Mouse (Mus musculus) liver, adult 2 months (tissue): Measurements from ENCODE around the gene Mcf2l. TPM values are rescaled to one million over a fixed set of nuclear protein-coding genes. Genes with fewer than 3 reads are reported as not detected.

Experiments
- DNase-seq: peaks from one replicate; pipeline ENCODE4 v3.0.0-alpha.2; 2011; ENCODE audit warnings: low read depth, low spot score; ENCODE audit errors: extremely low read depth
- H3K27ac ChIP-seq: fragments of 200-500 bp; replicated peaks from 2 replicates; pipeline ENCODE4 v1.5.1; 2012; ENCODE audit warnings: low read depth, mild to moderate bottlenecking, control low read depth, inconsistent platforms, low read length; ENCODE audit not compliant: insufficient read depth
- H3K27me3 ChIP-seq: fragments of 200-500 bp; 2 replicates; pipeline ENCODE4 v1.6.1; 2012; ENCODE audit warnings: mild to moderate bottlenecking, moderate library complexity, low read length, inconsistent platforms; ENCODE audit not compliant: control insufficient read depth, insufficient read depth
- H3K36me3 ChIP-seq: fragments of 200-500 bp; 2 replicates; pipeline ENCODE4 v1.6.1; 2012; ENCODE audit warnings: low read length, inconsistent platforms; ENCODE audit not compliant: control insufficient read depth, insufficient read depth
- H3K4me1 ChIP-seq: fragments of 200-500 bp; 2 replicates; pipeline ENCODE4 v1.6.1; 2011; ENCODE audit warnings: low read length; ENCODE audit not compliant: control insufficient read depth, insufficient read depth
- H3K4me3 ChIP-seq: fragments of 200-500 bp; 2 replicates; pipeline ENCODE4 v1.5.1; 2011; ENCODE audit warnings: low read depth, mild to moderate bottlenecking, control low read depth, low read length, moderate library complexity; ENCODE audit not compliant: insufficient read depth
- H3K79me2 ChIP-seq: fragments of 200-500 bp; 2 replicates; pipeline ENCODE4 v1.6.1; 2012; ENCODE audit warnings: inconsistent platforms, mild to moderate bottlenecking, low read length, moderate library complexity; ENCODE audit not compliant: control insufficient read depth, insufficient read depth
- H3K9ac ChIP-seq: fragments of 200-500 bp; 2 replicates; pipeline ENCODE4 v1.6.1; 2012; ENCODE audit warnings: low read depth, mild to moderate bottlenecking, control low read depth, inconsistent platforms, low read length
- CTCF ChIP-seq: fragments of 200-500 bp; IDR thresholded peaks from 2 replicates; pipeline ENCODE4 v1.5.1; 2011; ENCODE audit warnings: low read depth, low read length, control low read depth
- POLR2A ChIP-seq: fragments of 200-500 bp; IDR thresholded peaks from 2 replicates; pipeline ENCODE4 v1.6.1; 2011; ENCODE audit warnings: low read length, control low read depth; ENCODE audit not compliant: insufficient read depth; ENCODE audit errors: extremely low read depth
- WGBS: fragments of 180-500 bp; shearing (Covaris S2); methylation state at CpG from one replicate; pipeline ENCODE4 v1.1.7; 2018; 5-methylcytosine and 5-hydroxymethylcytosine counted together
- polyA plus RNA-seq: library from polyadenylated mRNA; depleted of rRNA; stranded (reverse); fragments of >200 nt; gene quantifications from 2 replicates; pipeline ENCODE4 v1.2.3, GENCODE M21; 2012
- total RNA-seq: library from RNA; depleted of rRNA; stranded (reverse); fragments of >200 nt; gene quantifications from 2 replicates; pipeline ENCODE4 v1.2.3, GENCODE M21; 2014

The Mcf2l gene
- total and polyA plus RNA-seq, 2 experiments = 0.11 to 1.1 TPM

GRCm38 (mm10) chr8:12874971-12875370 is 1.4 kb downstream of the Mcf2l start:
- Histone ChIP-seq H3K9ac (no peak overlapping the region), H3K4me3 (no peak overlapping the region), H3K27me3 (peaks cover 6% of the 10 kb centered on the region; the same call in 1 of the 2 replicates), H3K36me3 (no peaks in the 10 kb centered on the region), H3K27ac (no peak overlapping the region), H3K79me2 (no peaks in the 10 kb centered on the region), H3K4me1 (peaks cover 5% of the 10 kb centered on the region)
- DNase-seq = no peak
- WGBS = 84% methylated on average over 4 of the region's 4 CpGs
- TF ChIP-seq CTCF (no peak), POLR2A (no peak)

GRCm38 (mm10) chr8:12877126-12877525 is 3.5 kb downstream of the Mcf2l start:
- TF ChIP-seq CTCF (no peak), POLR2A (no peak)
- Histone ChIP-seq H3K36me3 (no peaks in the 10 kb centered on the region), H3K27ac (no peak overlapping the region), H3K9ac (no peak overlapping the region), H3K4me3 (no peak overlapping the region), H3K79me2 (no peaks in the 10 kb centered on the region), H3K27me3 (peaks cover 3% of the 10 kb centered on the region; the same call in 1 of the 2 replicates), H3K4me1 (peaks cover 5% of the 10 kb centered on the region)
- DNase-seq = no peak
- 76% methylated on average over 6 of the region's 6 CpGs for WGBS

- no peak overlapping the region for H3K27ac ChIP-seq
- no peaks in the 10 kb centered on the region for H3K79me2 ChIP-seq
- no peak overlapping the region for H3K4me3 ChIP-seq
- no peaks in the 10 kb centered on the region for H3K4me1 ChIP-seq
- DNase-seq = no peak
- peaks cover 3% of the 10 kb centered on the region for H3K27me3 ChIP-seq
- H3K36me3 ChIP-seq = no peaks in the 10 kb centered on the region
- no peak for TF ChIP-seq POLR2A
- TF ChIP-seq CTCF = no peak
- no peak overlapping the region for H3K9ac ChIP-seq
- WGBS = 86% methylated on average over 6 of the region's 6 CpGs
These were observed 6.6 kb downstream of the Mcf2l start for GRCm38 (mm10) chr8:12880163-12880562.

- Histone ChIP-seq H3K4me1 (no peaks in the 10 kb centered on the region), H3K27me3 (peaks cover 7% of the 10 kb centered on the region), H3K79me2 (no peaks in the 10 kb centered on the region), H3K36me3 (no peaks in the 10 kb centered on the region), H3K27ac (no peak overlapping the region), H3K4me3 (no peak overlapping the region), H3K9ac (no peak overlapping the region)
- WGBS = 24% methylated on average over 21 of the region's 21 CpGs
- DNase-seq = peak; percentile 82
- TF ChIP-seq POLR2A (no peak), CTCF (no peak)
These were observed 9.7 kb downstream of the Mcf2l start for GRCm38 (mm10) chr8:12883051-12884004.

- no peak overlapping the region for H3K27ac ChIP-seq
- DNase-seq = no peak
- peaks cover 7% of the 10 kb centered on the region for H3K27me3 ChIP-seq
- H3K4me1 ChIP-seq = no peaks in the 10 kb centered on the region
- no peak overlapping the region for H3K4me3 ChIP-seq
- 88% methylated on average over 16 of the region's 16 CpGs for WGBS
- H3K79me2 ChIP-seq = no peaks in the 10 kb centered on the region
- no peaks in the 10 kb centered on the region for H3K36me3 ChIP-seq
- no peak overlapping the region for H3K9ac ChIP-seq
- TF ChIP-seq POLR2A = no peak
- TF ChIP-seq CTCF = no peak
These were observed 14.3 kb downstream of the Mcf2l start for GRCm38 (mm10) chr8:12887772-12888435.
